Mouse (Mus musculus): Measurements from ENCODE around the gene Lrrc32. TPM values are rescaled to one million over a fixed set of nuclear protein-coding genes. Genes with fewer than 3 reads are reported as not detected.

Gene Lrrc32
- polyA plus RNA-seq, 1 experiment from 2014 or later = 9.5 TPM

GRCm38 (mm10) chr7:98492331-98492730 is 3.2 kb downstream of the Lrrc32 start:
- Histone ChIP-seq H3K4me2 (ENCODE audit: low read depth, low read length) (peak overlapping the region; percentile 86), H3K9me3 (replicated peaks; ENCODE audit: control insufficient read depth, low read length) (no peaks in the 10 kb centered on the region), H3K36me3 (ENCODE audit: control insufficient read depth, insufficient read depth, low read length) (no peaks in the 10 kb centered on the region), H3K4me1 (ENCODE audit: control insufficient read depth, insufficient read depth, low read length) (no peaks in the 10 kb centered on the region), H3K4me3 (replicated peaks; ENCODE audit: low read length) (peak overlapping the region; percentile 62), H3K27ac (ENCODE audit: low read length) (no peak overlapping the region), H3K9ac (ENCODE audit: low read length) (peak overlapping the region; percentile 7; the same call in 1 of the 2 replicates), H3K27me3 (ENCODE audit: control insufficient read depth, insufficient read depth, low read length) (no peaks in the 10 kb centered on the region)
- ATAC-seq (ENCODE audit: insufficient read depth, low FRiP score) = no peak
- 71% methylated on average over 5 of the region's 5 CpGs for WGBS

GRCm38 (mm10) chr7:98493307-98493706 is 4.2 kb downstream of the Lrrc32 start:
- Histone ChIP-seq H3K4me1 (ENCODE audit: control insufficient read depth, insufficient read depth, low read length) (no peaks in the 10 kb centered on the region), H3K9ac (ENCODE audit: low read length) (no peak overlapping the region), H3K27ac (ENCODE audit: low read length) (no peak overlapping the region), H3K9me3 (replicated peaks; ENCODE audit: control insufficient read depth, low read length) (no peaks in the 10 kb centered on the region), H3K4me3 (replicated peaks; ENCODE audit: low read length) (no peak overlapping the region), H3K36me3 (ENCODE audit: control insufficient read depth, insufficient read depth, low read length) (no peaks in the 10 kb centered on the region), H3K4me2 (ENCODE audit: low read depth, low read length) (no peak overlapping the region), H3K27me3 (ENCODE audit: control insufficient read depth, insufficient read depth, low read length) (no peaks in the 10 kb centered on the region)
- 56% methylated on average over 2 of the region's 2 CpGs for WGBS
- ATAC-seq (ENCODE audit: insufficient read depth, low FRiP score) = no peak

- Histone ChIP-seq H3K4me3 (replicated peaks; ENCODE audit: low read length) (no peak overlapping the region), H3K4me1 (ENCODE audit: control insufficient read depth, insufficient read depth, low read length) (no peaks in the 10 kb centered on the region), H3K9ac (ENCODE audit: low read length) (no peak overlapping the region), H3K9me3 (replicated peaks; ENCODE audit: control insufficient read depth, low read length) (no peaks in the 10 kb centered on the region), H3K36me3 (ENCODE audit: control insufficient read depth, insufficient read depth, low read length) (no peaks in the 10 kb centered on the region), H3K27ac (ENCODE audit: low read length) (no peak overlapping the region), H3K4me2 (ENCODE audit: low read depth, low read length) (no peak overlapping the region), H3K27me3 (ENCODE audit: control insufficient read depth, insufficient read depth, low read length) (no peaks in the 10 kb centered on the region)
- WGBS = 59% methylated on average over 18 of the region's 18 CpGs
- no peak for ATAC-seq (ENCODE audit: insufficient read depth, low FRiP score)
Observed at GRCm38 (mm10) chr7:98493901-98494480, 4.9 kb downstream of the Lrrc32 start.

DNA sequence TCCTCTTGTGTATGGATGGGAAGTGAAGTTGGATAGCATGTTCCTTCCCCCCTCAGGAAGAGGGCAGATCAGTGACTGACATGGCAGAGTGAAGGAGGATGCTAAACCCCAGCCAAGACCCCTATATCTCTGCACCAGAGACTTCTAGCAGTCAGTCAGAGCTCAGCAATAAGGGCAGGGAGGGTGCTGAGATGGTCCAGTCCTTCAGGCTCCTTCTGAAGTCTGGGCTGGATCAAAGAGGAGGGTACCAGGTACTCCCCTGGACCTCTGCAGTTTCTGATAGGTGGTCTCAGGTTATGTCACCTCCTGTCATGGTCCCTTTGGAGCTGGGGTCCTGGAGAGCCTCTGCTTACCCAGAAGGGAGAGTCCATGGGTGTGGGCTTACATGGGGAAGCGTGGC is 6.5 kb downstream of the Lrrc32 start:
- Histone ChIP-seq H3K4me2 (ENCODE audit: low read depth, low read length) (no peak overlapping the region), H3K36me3 (ENCODE audit: control insufficient read depth, insufficient read depth, low read length) (no peaks in the 10 kb centered on the region), H3K9me3 (replicated peaks; ENCODE audit: control insufficient read depth, low read length) (no peaks in the 10 kb centered on the region), H3K4me1 (ENCODE audit: control insufficient read depth, insufficient read depth, low read length) (peaks cover 7% of the 10 kb centered on the region), H3K27me3 (ENCODE audit: control insufficient read depth, insufficient read depth, low read length) (no peaks in the 10 kb centered on the region), H3K9ac (ENCODE audit: low read length) (no peak overlapping the region), H3K4me3 (replicated peaks; ENCODE audit: low read length) (no peak overlapping the region), H3K27ac (ENCODE audit: low read length) (no peak overlapping the region)
- ATAC-seq (ENCODE audit: insufficient read depth, low FRiP score) = no peak
- 75% methylated on average over 1 of the region's 1 CpGs for WGBS

- 66% methylated on average over 5 of the region's 5 CpGs for WGBS
- Histone ChIP-seq H3K9me3 (replicated peaks; ENCODE audit: control insufficient read depth, low read length) (no peaks in the 10 kb centered on the region), H3K4me3 (replicated peaks; ENCODE audit: low read length) (no peak overlapping the region), H3K9ac (ENCODE audit: low read length) (no peak overlapping the region), H3K27ac (ENCODE audit: low read length) (no peak overlapping the region), H3K27me3 (ENCODE audit: control insufficient read depth, insufficient read depth, low read length) (no peaks in the 10 kb centered on the region), H3K36me3 (ENCODE audit: control insufficient read depth, insufficient read depth, low read length) (no peaks in the 10 kb centered on the region), H3K4me1 (ENCODE audit: control insufficient read depth, insufficient read depth, low read length) (peaks cover 13% of the 10 kb centered on the region), H3K4me2 (ENCODE audit: low read depth, low read length) (no peak overlapping the region)
- no peak for ATAC-seq (ENCODE audit: insufficient read depth, low FRiP score)
Observed at GRCm38 (mm10) chr7:98497451-98497850, 8.4 kb downstream of the Lrrc32 start.

- 90% methylated on average over 12 of the region's 12 CpGs for WGBS
- no peak for ATAC-seq (ENCODE audit: insufficient read depth, low FRiP score)
- no peak overlapping the region for H3K4me2 ChIP-seq (ENCODE audit: low read depth, low read length)
Observed at GRCm38 (mm10) chr7:98498101-98498500, 9.0 kb downstream of the Lrrc32 start.

GRCm38 (mm10) chr7:98498656-98499560 is 9.8 kb downstream of the Lrrc32 start:
- Histone ChIP-seq H3K27me3 (ENCODE audit: control insufficient read depth, insufficient read depth, low read length) (no peaks in the 10 kb centered on the region), H3K27ac (ENCODE audit: low read length) (no peak overlapping the region), H3K4me2 (ENCODE audit: low read depth, low read length) (no peak overlapping the region), H3K9ac (ENCODE audit: low read length) (no peak overlapping the region), H3K36me3 (ENCODE audit: control insufficient read depth, insufficient read depth, low read length) (no peaks in the 10 kb centered on the region), H3K4me3 (replicated peaks; ENCODE audit: low read length) (no peak overlapping the region), H3K4me1 (ENCODE audit: control insufficient read depth, insufficient read depth, low read length) (peaks cover 22% of the 10 kb centered on the region), H3K9me3 (replicated peaks; ENCODE audit: control insufficient read depth, low read length) (no peaks in the 10 kb centered on the region)
- WGBS = 78% methylated on average over 20 of the region's 20 CpGs
- no peak for ATAC-seq (ENCODE audit: insufficient read depth, low FRiP score)

More at GRCm38 (mm10) chr7:98498101-98498500, 9.0 kb downstream of the Lrrc32 start:
- no peak overlapping the region for H3K27ac ChIP-seq (ENCODE audit: low read length)
- H3K9ac ChIP-seq (ENCODE audit: low read length) = no peak overlapping the region
- peaks cover 19% of the 10 kb centered on the region for H3K4me1 ChIP-seq (ENCODE audit: control insufficient read depth, insufficient read depth, low read length)
- no peaks in the 10 kb centered on the region for H3K27me3 ChIP-seq (ENCODE audit: control insufficient read depth, insufficient read depth, low read length)
- H3K9me3 ChIP-seq (replicated peaks; ENCODE audit: control insufficient read depth, low read length) = no peaks in the 10 kb centered on the region
- no peak overlapping the region for H3K4me3 ChIP-seq (replicated peaks; ENCODE audit: low read length)
- no peaks in the 10 kb centered on the region for H3K36me3 ChIP-seq (ENCODE audit: control insufficient read depth, insufficient read depth, low read length)

DNA sequence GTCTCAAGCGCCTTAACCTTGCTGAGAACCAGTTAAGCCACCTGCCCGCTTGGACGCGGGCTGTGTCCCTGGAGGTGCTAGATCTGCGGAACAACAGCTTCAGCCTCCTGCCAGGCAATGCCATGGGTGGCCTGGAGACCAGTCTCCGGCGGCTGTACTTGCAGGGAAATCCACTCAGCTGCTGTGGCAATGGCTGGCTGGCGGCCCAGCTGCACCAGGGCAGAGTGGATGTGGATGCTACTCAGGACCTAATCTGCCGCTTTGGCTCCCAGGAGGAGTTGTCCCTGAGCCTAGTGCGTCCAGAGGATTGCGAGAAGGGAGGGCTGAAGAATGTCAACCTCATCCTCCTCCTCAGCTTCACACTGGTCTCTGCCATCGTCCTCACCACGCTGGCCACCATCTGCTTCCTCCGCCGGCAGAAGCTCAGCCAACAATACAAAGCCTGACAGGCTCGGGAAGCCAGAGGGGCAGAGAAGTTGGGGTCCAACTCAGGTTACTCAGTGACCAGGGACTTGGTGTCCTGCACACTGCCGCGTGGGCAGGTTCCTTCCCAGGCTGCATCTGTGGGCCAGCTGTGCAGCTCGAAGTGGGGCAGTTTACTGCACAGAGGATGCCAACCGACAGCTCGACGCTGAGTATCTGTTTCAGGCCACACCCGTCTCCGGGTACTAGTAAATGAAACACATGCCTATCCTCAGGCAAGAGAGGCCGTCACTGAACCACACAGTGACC is 10.6 kb downstream of the Lrrc32 start:
- Histone ChIP-seq H3K4me2 (ENCODE audit: low read depth, low read length) (no peak overlapping the region), H3K27ac (ENCODE audit: low read length) (peak overlapping the region; percentile 68), H3K4me3 (replicated peaks; ENCODE audit: low read length) (no peak overlapping the region), H3K4me1 (ENCODE audit: control insufficient read depth, insufficient read depth, low read length) (peaks cover 27% of the 10 kb centered on the region), H3K9ac (ENCODE audit: low read length) (0 out of 2 replicates have a peak overlapping the region, but pooled peaks have one; percentile 12), H3K9me3 (replicated peaks; ENCODE audit: control insufficient read depth, low read length) (no peaks in the 10 kb centered on the region), H3K36me3 (ENCODE audit: control insufficient read depth, insufficient read depth, low read length) (no peaks in the 10 kb centered on the region), H3K27me3 (ENCODE audit: control insufficient read depth, insufficient read depth, low read length) (no peaks in the 10 kb centered on the region)
- no peak for ATAC-seq (ENCODE audit: insufficient read depth, low FRiP score)
- WGBS = 71% methylated on average over 25 of the region's 25 CpGs

- Histone ChIP-seq H3K4me1 (ENCODE audit: control insufficient read depth, insufficient read depth, low read length) (peaks cover 27% of the 10 kb centered on the region), H3K27ac (ENCODE audit: low read length) (peak overlapping the region; percentile 68)
Observed at GRCm38 (mm10) chr7:98500470-98500869, 11.4 kb downstream of the Lrrc32 start.

More at GRCm38 (mm10) chr7:98500470-98500869, 11.4 kb downstream of the Lrrc32 start:
- no peaks in the 10 kb centered on the region for H3K9me3 ChIP-seq (replicated peaks; ENCODE audit: control insufficient read depth, low read length)
- no peak overlapping the region for H3K4me3 ChIP-seq (replicated peaks; ENCODE audit: low read length)
- WGBS = 66% methylated on average over 3 of the region's 3 CpGs
- ATAC-seq (ENCODE audit: insufficient read depth, low FRiP score) = 0 out of 2 replicates have a peak, but pooled peaks have one; percentile 18
- H3K27me3 ChIP-seq (ENCODE audit: control insufficient read depth, insufficient read depth, low read length) = no peaks in the 10 kb centered on the region
- no peaks in the 10 kb centered on the region for H3K36me3 ChIP-seq (ENCODE audit: control insufficient read depth, insufficient read depth, low read length)
- no peak overlapping the region for H3K4me2 ChIP-seq (ENCODE audit: low read depth, low read length)
- 0 out of 2 replicates have a peak overlapping the region, but pooled peaks have one; percentile 4 for H3K9ac ChIP-seq (ENCODE audit: low read length)
